Mouse (Mus musculus): ENCODE data around the gene Stpg2.
"Not testable (repeated sequence)": the region's sequence is repeated elsewhere in the genome, so short reads cannot be mapped to it uniquely, and the experiment has no call there.

Gene Stpg2

DNA sequence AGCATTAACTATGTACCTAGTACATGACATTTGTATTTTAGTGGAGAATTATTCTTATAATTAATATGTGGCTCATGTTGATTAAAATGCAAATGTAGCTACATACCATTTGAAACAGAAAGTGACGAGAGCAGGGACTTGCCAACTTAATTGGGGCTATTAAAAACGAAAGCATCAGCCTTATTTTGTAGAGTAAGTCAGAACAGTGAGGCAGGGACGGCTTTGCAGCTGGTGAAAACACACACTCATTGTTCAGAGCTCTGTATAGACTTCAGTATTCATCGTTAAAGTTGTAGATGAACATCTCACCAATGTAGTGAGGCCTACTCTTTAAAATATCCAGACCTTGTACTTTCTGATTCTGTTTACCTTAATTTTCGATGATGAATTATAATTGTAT is 213.6 kb downstream of the Stpg2 start:
- DNase-seq (ENCODE audit: low spot score in 2 of 2): no peak

DNA sequence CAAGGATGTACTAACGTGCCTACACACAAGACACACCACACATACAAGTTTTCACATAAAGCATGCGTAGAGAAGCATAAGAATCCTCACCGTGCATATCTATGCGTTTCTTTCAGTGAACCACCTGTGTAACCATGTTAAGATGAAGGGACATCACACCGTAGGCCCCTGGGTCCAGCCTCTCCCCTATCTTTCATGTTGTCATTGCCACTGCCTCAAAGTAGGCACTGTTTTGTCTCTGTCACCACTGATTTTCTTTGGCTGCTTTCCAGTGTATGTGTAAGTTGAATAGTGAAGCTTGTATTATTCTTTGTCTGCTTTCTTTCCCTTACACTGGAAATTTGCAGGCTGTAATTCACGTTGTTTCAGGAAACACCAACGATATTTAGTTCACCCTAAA is 236.7 kb downstream of the Stpg2 start:
- no peak for DNase-seq (ENCODE audit: low spot score in 2 of 2)

GRCm38 (mm10) chr3:139495939-139496338 is 290.4 kb downstream of the Stpg2 start:
- DNase-seq (ENCODE audit: low spot score in 2 of 2): no peak

DNA sequence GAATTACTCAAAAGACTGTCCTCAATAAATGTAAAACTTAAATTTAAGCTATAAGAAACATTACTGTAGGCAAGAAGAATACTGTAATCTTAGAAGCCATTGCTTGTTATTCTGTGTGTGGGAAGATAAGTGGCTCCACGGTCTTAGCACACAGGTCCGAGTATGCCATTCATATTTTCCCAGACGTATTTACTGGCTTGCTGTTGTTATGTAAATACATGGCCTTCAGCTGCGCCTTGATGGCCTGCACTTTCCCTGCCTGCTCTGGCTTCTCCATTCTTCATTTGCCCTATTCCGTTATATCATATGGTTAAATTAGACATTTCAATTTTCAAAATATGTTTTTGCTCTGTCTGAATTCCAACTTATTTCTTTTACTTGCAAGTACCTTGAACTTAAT is 296.7 kb downstream of the Stpg2 start:
- DNase-seq (ENCODE audit: low spot score in 2 of 2): no peak

DNA sequence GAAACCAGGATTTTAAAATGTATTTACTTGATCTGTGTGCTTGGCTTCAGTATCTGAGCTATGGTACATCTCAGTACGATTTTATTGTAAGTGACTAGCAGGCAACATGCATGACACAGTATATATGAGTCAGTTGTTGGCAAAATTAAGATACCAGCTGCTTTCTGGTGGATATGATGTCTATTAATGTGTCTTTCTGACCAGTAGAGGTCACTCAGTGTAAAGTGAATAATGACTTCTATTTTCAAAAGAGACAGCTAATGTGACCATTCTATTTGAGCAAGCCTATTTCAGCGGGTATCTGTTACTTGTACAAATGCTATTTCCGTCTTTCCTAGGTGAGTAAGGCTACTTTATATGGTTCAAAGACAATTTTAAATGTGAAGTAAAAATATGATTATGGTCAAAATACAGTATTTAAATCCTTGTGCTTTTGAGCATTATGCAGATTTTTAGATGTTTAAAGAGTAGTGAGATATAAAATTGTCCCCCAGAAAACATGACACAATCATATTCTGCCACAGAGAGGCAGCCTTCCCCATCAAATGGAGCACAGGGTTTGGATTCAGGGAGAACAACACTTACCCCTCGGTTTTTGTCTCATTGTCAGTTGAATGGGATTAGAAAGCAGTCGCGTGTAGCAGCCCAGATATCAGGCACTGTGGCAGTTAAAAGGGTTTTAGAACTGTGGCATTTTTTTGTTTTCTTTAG is 303.9 kb downstream of the Stpg2 start:
- no peak for DNase-seq (ENCODE audit: low spot score in 2 of 2)

- DNase-seq (ENCODE audit: low spot score in 2 of 2): no peak
Measured at GRCm38 (mm10) chr3:139578496-139578895, 373.0 kb downstream of the Stpg2 start.

- no peak for DNase-seq (ENCODE audit: low spot score in 2 of 2)
Measured at GRCm38 (mm10) chr3:139581298-139581697, 375.8 kb downstream of the Stpg2 start.

DNA sequence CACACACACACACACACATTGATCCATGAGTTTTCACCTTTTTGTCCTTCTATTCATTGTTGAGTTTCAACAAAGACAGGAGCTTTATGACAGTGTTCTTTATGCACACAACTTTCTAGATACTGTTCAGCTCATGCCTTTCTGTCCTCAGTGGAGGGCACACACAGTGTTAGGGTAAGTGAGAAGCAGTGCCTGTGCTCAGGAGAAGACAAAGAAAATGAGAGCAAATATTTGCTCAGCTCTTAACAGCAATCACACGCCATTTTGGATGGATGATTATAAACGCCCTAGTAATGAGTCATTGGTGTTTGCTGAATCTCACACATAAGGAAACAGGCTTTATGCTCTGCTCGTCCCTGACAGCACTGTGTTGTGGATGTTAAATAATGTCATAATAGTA is 394.0 kb downstream of the Stpg2 start:
- no peak for DNase-seq (ENCODE audit: low spot score in 2 of 2)

DNA sequence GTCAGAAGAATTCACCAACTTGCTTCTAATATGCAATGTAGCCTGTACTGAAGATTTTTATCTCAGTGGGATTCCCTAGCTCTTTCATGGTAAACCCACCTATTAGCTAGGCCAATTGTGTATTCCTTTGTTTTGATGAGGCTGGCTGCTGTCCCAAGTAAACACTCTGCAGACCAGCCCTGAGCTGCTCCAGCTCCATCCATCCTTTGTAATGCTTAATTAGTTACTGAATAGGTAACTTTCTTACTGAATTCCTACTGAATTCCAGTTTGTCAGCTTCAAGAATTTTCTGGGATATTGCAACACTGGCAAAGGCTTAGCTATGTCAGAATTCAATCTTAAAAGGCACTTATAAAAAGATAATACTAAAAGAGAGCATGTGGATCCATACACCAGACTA is 402.8 kb downstream of the Stpg2 start:
- DNase-seq (ENCODE audit: low spot score in 2 of 2): not testable (repeated sequence)

DNA sequence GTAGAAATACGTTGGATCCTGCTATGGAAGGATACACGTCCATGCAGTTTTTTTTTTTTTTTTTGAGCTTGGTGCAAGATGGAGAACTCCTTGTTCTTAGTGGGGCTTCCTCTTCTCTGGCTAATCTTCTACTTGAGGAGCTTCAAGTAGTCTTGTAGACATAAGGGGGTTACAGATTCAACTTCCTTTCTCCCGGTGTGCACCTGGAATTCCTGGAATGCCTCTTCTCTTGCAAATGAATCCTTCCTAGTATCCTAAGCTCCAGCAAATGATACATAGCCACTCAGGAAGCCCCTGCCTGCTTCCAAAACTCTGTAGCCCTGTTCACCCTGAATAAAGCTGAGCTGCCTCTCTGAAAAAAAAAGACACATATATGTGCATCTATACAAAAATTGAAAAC is 409.1 kb downstream of the Stpg2 start:
- DNase-seq (ENCODE audit: low spot score in 2 of 2): no peak

- no peak for DNase-seq (ENCODE audit: low spot score in 2 of 2)
Measured at GRCm38 (mm10) chr3:139615791-139616190, 410.3 kb downstream of the Stpg2 start.

GRCm38 (mm10) chr3:139637887-139638286 is 432.4 kb downstream of the Stpg2 start:
- no peak for DNase-seq (ENCODE audit: low spot score in 2 of 2)

DNA sequence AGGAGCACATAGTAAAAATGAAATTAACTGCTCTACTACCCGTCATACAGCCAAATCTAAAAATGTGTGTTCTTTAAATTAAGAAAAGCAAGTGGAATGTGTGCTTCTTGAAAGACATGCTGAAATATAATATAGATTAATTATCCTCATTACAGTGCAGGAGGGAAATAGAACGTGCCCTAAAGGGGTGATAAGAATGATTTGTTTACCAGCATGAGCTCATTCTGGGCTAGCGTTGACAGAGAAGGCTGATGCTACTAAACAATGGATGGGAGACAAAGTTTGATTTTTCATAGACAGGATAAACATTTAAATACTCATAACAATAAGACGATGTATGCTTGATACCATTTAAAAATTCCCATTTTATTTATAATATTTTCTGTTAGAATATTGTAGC is 446.0 kb downstream of the Stpg2 start:
- no peak for DNase-seq (ENCODE audit: low spot score in 2 of 2)

DNA sequence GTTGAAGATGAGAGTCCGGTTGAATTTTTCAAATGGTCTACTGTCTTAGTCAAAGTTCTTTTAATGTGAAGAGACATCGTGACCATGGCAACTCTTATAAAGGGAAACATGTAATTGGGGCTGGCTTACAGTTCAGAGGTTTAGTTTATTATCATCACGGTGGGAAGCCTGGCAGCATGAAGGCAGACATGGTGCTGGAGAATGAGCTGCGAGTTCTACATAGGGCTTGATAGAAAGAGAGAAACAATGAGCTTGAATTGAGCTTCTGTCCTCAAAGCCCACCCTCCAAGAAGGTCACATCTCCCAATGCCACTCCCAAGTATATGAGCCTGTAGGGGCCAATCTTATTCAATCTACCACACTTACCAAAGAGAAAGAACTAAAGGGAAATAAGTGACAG is 453.9 kb downstream of the Stpg2 start:
- no peak for DNase-seq (ENCODE audit: low spot score in 2 of 2)

- DNase-seq (ENCODE audit: low spot score in 2 of 2): no peak
Measured at GRCm38 (mm10) chr3:139662241-139662640, 456.7 kb downstream of the Stpg2 start.

GRCm38 (mm10) chr3:139663712-139664245 is 458.3 kb downstream of the Stpg2 start:
- DNase-seq (ENCODE audit: low spot score in 2 of 2): no peak

GRCm38 (mm10) chr3:139665047-139665446 is 459.6 kb downstream of the Stpg2 start:
- DNase-seq (ENCODE audit: low spot score in 2 of 2): no peak

DNA sequence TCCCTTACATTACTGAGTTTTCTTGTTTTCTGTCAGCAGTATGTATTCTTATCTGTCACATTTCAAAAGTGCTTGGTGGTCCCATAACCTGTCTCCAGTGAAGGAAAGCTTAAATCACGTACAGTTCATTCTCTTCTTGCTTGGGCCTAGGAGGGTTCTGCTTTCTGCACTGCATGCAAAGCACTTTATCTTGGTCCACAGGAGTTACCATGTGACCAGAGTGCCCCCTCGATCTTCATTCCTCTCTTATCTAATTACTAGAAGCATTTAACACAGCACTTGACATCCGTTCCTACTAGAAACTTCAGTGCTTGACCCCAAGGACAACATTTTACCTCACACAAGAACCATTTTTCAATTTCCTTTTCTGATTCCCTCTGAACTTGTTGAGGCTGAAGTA is 470.7 kb downstream of the Stpg2 start:
- no peak for DNase-seq (ENCODE audit: low spot score in 2 of 2)

DNA sequence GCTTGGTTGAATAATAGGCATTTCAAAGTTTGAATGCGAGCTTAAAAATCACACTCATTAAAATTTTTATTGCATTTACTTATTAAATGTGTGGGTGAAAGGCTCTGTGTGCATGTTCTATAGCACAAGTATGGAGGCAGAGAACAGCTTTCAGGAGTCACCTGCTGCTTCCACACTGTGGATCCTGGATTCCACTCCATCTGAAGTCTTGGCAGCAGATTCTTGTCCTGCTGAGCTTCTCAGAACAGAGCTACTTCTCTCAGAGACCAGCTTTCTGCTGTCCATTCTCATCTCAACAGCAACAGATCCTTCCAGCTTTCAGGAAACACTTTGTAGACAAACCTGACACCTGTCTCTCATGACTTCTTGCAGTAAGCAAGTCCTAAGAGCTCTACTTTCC is 471.2 kb downstream of the Stpg2 start:
- no peak for DNase-seq (ENCODE audit: low spot score in 2 of 2)

- DNase-seq (ENCODE audit: low spot score in 2 of 2): not testable (repeated sequence)
Measured at GRCm38 (mm10) chr3:139704238-139704637, 498.7 kb downstream of the Stpg2 start.

- not testable (repeated sequence) for DNase-seq (ENCODE audit: low spot score in 2 of 2)
Measured at GRCm38 (mm10) chr3:139707396-139707795, 501.9 kb downstream of the Stpg2 start.

DNA sequence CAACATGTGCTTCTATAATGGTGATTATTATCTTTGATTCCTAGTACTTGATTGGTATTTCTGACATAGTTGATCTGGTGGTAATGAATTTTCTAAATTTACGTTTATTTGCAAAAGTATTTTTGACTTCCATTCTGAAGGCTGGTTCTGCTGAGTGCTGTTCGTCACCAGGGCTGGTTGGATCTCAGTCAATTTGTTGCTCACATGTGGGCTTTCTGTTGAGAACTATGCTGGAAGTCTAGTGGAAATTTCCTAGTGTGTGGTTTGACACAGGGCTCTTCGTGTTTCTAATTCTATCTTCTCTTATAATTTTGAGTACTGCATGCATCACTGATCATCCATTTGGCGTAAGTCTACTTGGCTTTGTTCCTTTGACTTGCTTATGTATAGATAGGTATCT is 504.3 kb downstream of the Stpg2 start:
- no peak for DNase-seq (ENCODE audit: low spot score in 2 of 2)

DNA sequence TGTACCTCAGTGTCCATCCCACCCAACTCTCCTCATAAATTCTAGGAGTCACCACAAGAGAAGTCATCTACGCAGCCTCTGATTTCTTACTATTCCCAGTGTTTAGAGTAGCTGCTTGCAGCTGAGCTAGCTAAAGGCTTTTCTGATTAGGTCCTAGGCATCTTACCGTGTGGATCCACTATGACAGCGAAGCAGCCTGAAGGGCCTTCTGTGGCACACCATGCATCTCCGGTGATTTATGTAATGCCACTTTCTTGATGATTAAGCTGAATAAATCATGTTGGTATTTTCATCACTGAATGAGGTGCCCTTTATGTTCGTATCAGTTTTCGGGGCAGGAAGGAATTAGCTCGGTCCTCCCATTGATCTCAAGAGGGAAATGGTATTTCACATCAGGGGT is 523.3 kb downstream of the Stpg2 start:
- no peak for DNase-seq (ENCODE audit: low spot score in 2 of 2)

DNA sequence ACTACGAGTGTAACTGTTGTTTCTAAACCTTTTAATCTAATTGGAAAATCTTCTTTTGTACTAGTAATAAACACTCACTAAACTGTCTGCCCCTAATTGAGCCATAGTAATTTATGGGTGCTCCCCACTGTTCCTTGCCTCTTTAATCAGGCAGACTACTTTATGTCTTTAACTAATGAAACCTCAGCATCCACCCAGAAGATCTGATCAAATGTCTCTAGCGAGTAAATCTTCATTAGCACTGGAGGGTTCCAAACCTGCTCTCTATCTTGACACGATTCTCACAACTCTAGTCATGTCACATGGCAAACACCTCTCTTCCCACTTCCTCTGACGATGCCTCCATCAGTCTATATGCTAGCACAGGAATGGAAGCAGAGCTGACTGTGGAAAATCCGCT is 523.8 kb downstream of the Stpg2 start:
- DNase-seq (ENCODE audit: low spot score in 2 of 2): no peak

Data from frontal cortex, postnatal 25 days (tissue).